Comparison of ENCODE assay signal across 12 mouse cellular contexts in the genomic region with DNA sequence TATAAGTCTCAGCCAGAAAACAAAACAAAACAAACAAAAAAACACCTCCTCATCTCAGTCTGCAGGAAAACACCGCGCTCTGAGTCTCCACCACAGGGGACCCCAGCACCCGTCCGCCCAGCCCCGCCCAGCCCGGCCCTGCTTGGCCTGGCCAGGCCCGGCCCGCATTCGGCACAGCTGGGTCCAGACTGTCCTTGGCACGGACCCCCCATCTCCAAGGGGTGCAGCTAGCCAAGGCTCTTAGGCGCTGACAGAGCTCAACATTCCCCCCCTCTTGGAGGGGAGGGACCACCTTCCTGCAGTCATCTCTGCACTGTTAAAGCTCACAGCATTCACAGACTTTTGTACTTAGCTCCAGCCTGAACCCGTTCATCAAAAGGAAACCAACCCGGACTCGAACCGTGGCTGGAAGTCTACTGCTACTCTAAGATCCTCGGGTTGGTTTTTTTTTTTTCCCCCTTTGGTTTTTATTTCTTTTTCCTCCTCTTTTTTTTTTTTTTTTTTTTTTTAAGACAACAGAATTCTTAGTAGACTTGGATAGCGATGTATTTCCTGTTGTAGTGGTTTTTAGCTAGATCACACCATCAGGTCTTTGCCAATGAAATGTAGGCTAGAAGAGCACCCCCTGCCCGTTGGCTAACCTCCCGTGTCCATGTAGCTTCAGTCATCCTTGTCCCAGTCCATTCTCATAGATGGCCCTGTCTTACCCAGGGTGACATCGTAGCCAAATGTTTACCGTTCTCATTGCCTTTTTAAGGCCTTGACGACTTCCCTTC. TPM values are rescaled to one million over a fixed set of nuclear protein-coding genes. Genes with fewer than 3 reads are reported as not detected.
DNase-seq lines count a peak whose midpoint lies in the region; ATAC-seq lines count a peak whose summit lies in the region.
"Had no signal": no experiment of that assay in that cellular context is flagged by ENCODE, and none has a peak within 500 bp of the region (broad histone marks: within the 10 kb centered on the region; RNA-seq: fewer than 3 reads in every experiment).

No protein-coding gene starts in this region.

- H3K4me3 ChIP-seq in neural tube, embryonic 11.5 days (ENCODE audit: low read depth, low read length) = no peak overlapping the region
- no peak overlapping the region for H3K4me3 ChIP-seq in neural tube, embryonic 15.5 days (replicated peaks)
- H3K4me3 ChIP-seq in lung, embryonic 16.5 days (ENCODE audit: low read length) = no peak overlapping the region
- H3K4me3 ChIP-seq: erythroblast, embryonic 14.5 days; heart, embryonic 13.5 days; neural tube, embryonic 13.5 days had no signal

- H3K27ac ChIP-seq in neural tube, embryonic 11.5 days (ENCODE audit: low read depth, low read length) = no peak overlapping the region
- H3K27ac ChIP-seq in neural tube, embryonic 15.5 days (replicated peaks) = no peak overlapping the region
- H3K27ac ChIP-seq in lung, embryonic 16.5 days (ENCODE audit: low read length) = peak overlapping the region; percentile 48
- H3K27ac ChIP-seq: heart, embryonic 13.5 days; neural tube, embryonic 13.5 days had no signal

- H3K27me3 ChIP-seq in neural tube, embryonic 11.5 days (ENCODE audit: control insufficient read depth, insufficient read depth, low read length) = no peaks in the 10 kb centered on the region
- H3K27me3 ChIP-seq in neural tube, embryonic 15.5 days (replicated peaks) = no peaks in the 10 kb centered on the region
- H3K27me3 ChIP-seq in lung, embryonic 16.5 days (ENCODE audit: control insufficient read depth, insufficient read depth, low read depth, low read length) = no peaks in the 10 kb centered on the region
- H3K27me3 ChIP-seq: CH12.LX; heart, embryonic 13.5 days; neural tube, embryonic 13.5 days had no signal

- H3K4me2 ChIP-seq in neural tube, embryonic 11.5 days (ENCODE audit: low read depth) = no peak overlapping the region
- no peak overlapping the region for H3K4me2 ChIP-seq in neural tube, embryonic 15.5 days
- no peak overlapping the region for H3K4me2 ChIP-seq in lung, embryonic 16.5 days (ENCODE audit: low read depth, low read length)
- H3K4me2 ChIP-seq: heart, embryonic 13.5 days; neural tube, embryonic 13.5 days had no signal

- H3K9me3 ChIP-seq in neural tube, embryonic 11.5 days (ENCODE audit: control insufficient read depth, low read length) = no peaks in the 10 kb centered on the region
- H3K9me3 ChIP-seq in neural tube, embryonic 15.5 days (replicated peaks) = no peaks in the 10 kb centered on the region
- no peaks in the 10 kb centered on the region for H3K9me3 ChIP-seq in lung, embryonic 16.5 days (ENCODE audit: control insufficient read depth, low read length)
- H3K9me3 ChIP-seq: heart, embryonic 13.5 days; neural tube, embryonic 13.5 days had no signal

- ATAC-seq in cerebellum, adult (ENCODE audit: insufficient number of reproducible peaks, low FRiP score, low TSS enrichment) = no peak
- ATAC-seq in neural tube, embryonic 11.5 days (ENCODE audit: insufficient read depth, low FRiP score, low TSS enrichment) = no peak
- no peak for ATAC-seq in neural tube, embryonic 15.5 days (ENCODE audit: low FRiP score)
- peak; percentile 26; the same call in 1 of the 2 replicates for ATAC-seq in lung, embryonic 16.5 days (ENCODE audit: low read depth)

- H3K36me3 ChIP-seq in neural tube, embryonic 11.5 days (ENCODE audit: control insufficient read depth, insufficient read depth, low read length) = no peaks in the 10 kb centered on the region; the same call in 1 of the 2 replicates
- H3K36me3 ChIP-seq in neural tube, embryonic 15.5 days = no peaks in the 10 kb centered on the region
- no peaks in the 10 kb centered on the region for H3K36me3 ChIP-seq in lung, embryonic 16.5 days (ENCODE audit: control insufficient read depth, insufficient read depth, low read length)
- H3K36me3 ChIP-seq: neural tube, embryonic 13.5 days had no signal

- peak; percentile 62 to 66 for DNase-seq in cerebellum, postnatal 10 days
- DNase-seq in neural tube, embryonic 11.5 days (ENCODE audit: low spot score) = no peak
- peak; percentile 42 to 68 for DNase-seq in cerebellum, postnatal 14 days
- DNase-seq in layer of hippocampus, adult 8-10 months (ENCODE audit: low spot score in 2 of 2) = no peak
- DNase-seq in urinary bladder, postnatal 25 days (ENCODE audit: low spot score) = no peak

- no peaks in the 10 kb centered on the region for H3K4me1 ChIP-seq in neural tube, embryonic 11.5 days (ENCODE audit: control insufficient read depth, insufficient read depth, low read length)
- peaks cover 18% of the 10 kb centered on the region for H3K4me1 ChIP-seq in neural tube, embryonic 15.5 days
- H3K4me1 ChIP-seq in lung, embryonic 16.5 days (replicated peaks; ENCODE audit: control insufficient read depth, insufficient read depth, low read length) = peaks cover 16% of the 10 kb centered on the region
- H3K4me1 ChIP-seq: heart, embryonic 13.5 days had no signal

- WGBS in neural tube, embryonic 11.5 days = 67% methylated on average over 22 of the region's 22 CpGs
- WGBS in neural tube, embryonic 15.5 days = 59% methylated on average over 22 of the region's 22 CpGs
- WGBS in lung, embryonic 16.5 days = 67% methylated on average over 21 of the region's 22 CpGs

- 0 out of 2 replicates have a peak overlapping the region, but pooled peaks have one; percentile 6 for H3K9ac ChIP-seq in neural tube, embryonic 11.5 days (ENCODE audit: low read length)
- H3K9ac ChIP-seq in neural tube, embryonic 15.5 days (replicated peaks) = no peak overlapping the region
- H3K9ac ChIP-seq in lung, embryonic 16.5 days (ENCODE audit: low read length) = no peak overlapping the region
- H3K9ac ChIP-seq: heart, embryonic 13.5 days; neural tube, embryonic 13.5 days had no signal

RNA-seq across cellular contexts. Expression of a gene that starts 17.8 kb away (rescaled TPM):
- 55.5 and 57.5 TPM in 2 replicates for polyA plus RNA-seq in neural tube, embryonic 11.5 days (2014; fragmentation: Nextera tagmentation; extraction: Ambion mirVana)
- 50.1 and 53.6 TPM in 2 replicates for polyA plus RNA-seq in neural tube, embryonic 15.5 days (2015; fragmentation: Nextera tagmentation; extraction: Ambion mirVana)
- polyA plus RNA-seq in lung, embryonic 16.5 days (2015; fragmentation: Nextera tagmentation; extraction: Ambion mirVana) = 80.2 and 82.8 TPM in 2 replicates
- 10 to 100 TPM; 20.9 to 27.1 (median 22.6) TPM for total RNA-seq in layer of hippocampus, adult 8-10 months (2022)

Comparison
In these comparisons a context has a peak if more than half of its experiments do, and no peak if none do; other contexts are left out.
1. DNase-seq: peak in cerebellum, postnatal 10 days (2 of 2) and cerebellum, postnatal 14 days (2 of 2); none in neural tube, embryonic 11.5 days (single experiment), layer of hippocampus, adult 8-10 months (0 of 2) and urinary bladder, postnatal 25 days (single experiment).